Mouse (Mus musculus): ENCODE results near the gene Exosc9. TPM values are rescaled to one million over a fixed set of nuclear protein-coding genes. Genes with fewer than 3 reads are reported as not detected.

Exosc9 gene
- 101 and 103 TPM in 2 replicates for polyA plus RNA-seq (2014; fragmentation: Nextera tagmentation; extraction: Ambion mirVana)

DNA sequence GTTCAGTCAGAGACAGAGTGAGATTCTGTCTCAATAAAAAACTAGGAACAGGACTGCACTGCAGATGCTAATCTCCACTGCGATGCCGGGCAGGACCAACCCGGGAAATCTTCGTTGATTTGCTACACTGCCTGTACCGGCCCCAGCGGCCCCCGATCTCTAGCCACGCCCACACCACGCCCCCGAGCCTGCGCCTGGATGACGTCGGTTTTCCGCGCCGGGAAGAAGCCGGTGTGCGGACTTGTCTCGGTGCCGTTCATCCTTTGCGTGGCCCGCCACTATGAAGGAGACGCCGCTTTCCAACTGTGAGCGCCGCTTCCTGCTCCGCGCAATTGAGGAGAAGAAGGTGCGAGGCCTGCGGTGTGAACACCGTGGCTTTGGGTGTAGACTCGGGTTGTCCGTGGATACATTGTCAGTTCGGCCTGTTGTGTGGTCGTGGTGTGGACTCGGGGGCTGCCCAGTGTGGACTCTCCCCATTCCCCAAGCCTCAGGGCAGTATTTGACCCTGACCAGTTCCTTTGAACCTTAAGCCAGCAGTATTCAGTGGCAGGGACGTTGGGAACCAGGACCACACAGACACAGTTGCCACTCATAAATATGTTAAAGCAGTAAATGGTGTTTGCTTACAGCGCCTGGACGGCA, at the start of gene Exosc9:
Exosc9 (plus strand) TSS at position 201 of the 642 bp plus-strand sequence.
- H3K9me3 ChIP-seq (ENCODE audit: control insufficient read depth, low read length): no peaks in the 10 kb centered on the region
- H3K27me3 ChIP-seq (ENCODE audit: control insufficient read depth, insufficient read depth, low read length): no peaks in the 10 kb centered on the region
- peak within 1 kb of the TSS; percentile 76 for H3K4me2 ChIP-seq (ENCODE audit: low read depth, low read length, severe bottlenecking)
- DNase-seq (ENCODE audit: low spot score): peak; percentile 97
- ATAC-seq (replicated peaks; ENCODE audit: low FRiP score): peak; percentile 94
- H3K4me1 ChIP-seq (replicated peaks; ENCODE audit: control insufficient read depth, insufficient read depth, low read length): peaks cover 3% of the 10 kb centered on the region
- peak within 1 kb of the TSS; percentile 67 for H3K9ac ChIP-seq (ENCODE audit: low read length)
- H3K27ac ChIP-seq (ENCODE audit: low read depth, low read length): peak within 1 kb of the TSS; percentile 89
- H3K36me3 ChIP-seq (ENCODE audit: control insufficient read depth, insufficient read depth, low read length): peaks cover 13% of the 10 kb centered on the region
- under 1% methylated on average over 39 of the region's 39 CpGs for WGBS
- H3K4me3 ChIP-seq (ENCODE audit: low read depth, low read length): peak within 1 kb of the TSS; percentile 61

DNA sequence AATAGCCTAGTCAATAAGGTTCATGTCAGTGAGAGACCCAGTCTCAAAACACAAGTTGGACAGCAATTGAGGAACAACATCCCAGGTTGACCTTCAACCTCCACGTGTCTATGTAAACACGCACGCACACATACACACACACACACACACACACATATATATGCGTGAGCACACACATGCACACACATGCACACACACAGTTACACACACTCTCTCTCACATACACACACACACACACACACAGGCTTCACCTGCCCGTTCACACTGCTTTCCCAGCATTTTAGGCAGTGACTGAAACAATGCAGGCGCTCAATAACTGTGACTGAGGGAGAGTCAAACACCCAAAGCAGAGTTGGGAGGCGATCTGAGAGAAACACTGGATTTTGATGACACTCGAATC, 47.1 kb upstream of the Exosc9 start:
- DNase-seq (ENCODE audit: low spot score) (no peak), ATAC-seq (replicated peaks; ENCODE audit: low FRiP score) (no peak)
- Histone ChIP-seq H3K4me1 (replicated peaks; ENCODE audit: control insufficient read depth, insufficient read depth, low read length) (no peaks in the 10 kb centered on the region), H3K27ac (ENCODE audit: low read depth, low read length) (no peak overlapping the region), H3K27me3 (ENCODE audit: control insufficient read depth, insufficient read depth, low read length) (no peaks in the 10 kb centered on the region), H3K4me3 (ENCODE audit: low read depth, low read length) (no peak overlapping the region), H3K4me2 (ENCODE audit: low read depth, low read length, severe bottlenecking) (no peak overlapping the region), H3K9me3 (ENCODE audit: control insufficient read depth, low read length) (no peaks in the 10 kb centered on the region), H3K36me3 (ENCODE audit: control insufficient read depth, insufficient read depth, low read length) (no peaks in the 10 kb centered on the region), H3K9ac (ENCODE audit: low read length) (no peak overlapping the region)
- WGBS: 78% methylated on average over 8 of the region's 8 CpGs

GRCm38 (mm10) chr3:36505809-36506735, 46.3 kb upstream of the Exosc9 start:
- WGBS: 53% methylated on average over 10 of the region's 10 CpGs
- H3K9me3 ChIP-seq (ENCODE audit: control insufficient read depth, low read length): no peaks in the 10 kb centered on the region
- DNase-seq (ENCODE audit: low spot score) (no peak), ATAC-seq (replicated peaks; ENCODE audit: low FRiP score) (peak; percentile 42; the same call in 1 of the 2 replicates)
- no peaks in the 10 kb centered on the region for H3K4me1 ChIP-seq (replicated peaks; ENCODE audit: control insufficient read depth, insufficient read depth, low read length)
- no peak overlapping the region for H3K4me2 ChIP-seq (ENCODE audit: low read depth, low read length, severe bottlenecking)
- H3K9ac ChIP-seq (ENCODE audit: low read length): no peak overlapping the region
- peak overlapping the region; percentile 47; the same call in 1 of the 2 replicates for H3K27ac ChIP-seq (ENCODE audit: low read depth, low read length)
- H3K27me3 ChIP-seq (ENCODE audit: control insufficient read depth, insufficient read depth, low read length): no peaks in the 10 kb centered on the region
- H3K36me3 ChIP-seq (ENCODE audit: control insufficient read depth, insufficient read depth, low read length): no peaks in the 10 kb centered on the region
- no peak overlapping the region for H3K4me3 ChIP-seq (ENCODE audit: low read depth, low read length)

GRCm38 (mm10) chr3:36511491-36511890, 40.9 kb upstream of the Exosc9 start:
- H3K36me3 ChIP-seq (ENCODE audit: control insufficient read depth, insufficient read depth, low read length): no peaks in the 10 kb centered on the region
- H3K27me3 ChIP-seq (ENCODE audit: control insufficient read depth, insufficient read depth, low read length): no peaks in the 10 kb centered on the region
- H3K4me1 ChIP-seq (replicated peaks; ENCODE audit: control insufficient read depth, insufficient read depth, low read length): no peaks in the 10 kb centered on the region
- no peak overlapping the region for H3K4me2 ChIP-seq (ENCODE audit: low read depth, low read length, severe bottlenecking)
- no peak for ATAC-seq (replicated peaks; ENCODE audit: low FRiP score)
- no peak for DNase-seq (ENCODE audit: low spot score)
- no peak overlapping the region for H3K4me3 ChIP-seq (ENCODE audit: low read depth, low read length)
- 94% methylated on average over 6 of the region's 6 CpGs for WGBS
- H3K27ac ChIP-seq (ENCODE audit: low read depth, low read length): no peak overlapping the region
- no peaks in the 10 kb centered on the region for H3K9me3 ChIP-seq (ENCODE audit: control insufficient read depth, low read length)
- no peak overlapping the region for H3K9ac ChIP-seq (ENCODE audit: low read length)

- H3K27ac ChIP-seq (ENCODE audit: low read depth, low read length): no peak overlapping the region
- H3K36me3 ChIP-seq (ENCODE audit: control insufficient read depth, insufficient read depth, low read length): no peaks in the 10 kb centered on the region
- no peak overlapping the region for H3K4me2 ChIP-seq (ENCODE audit: low read depth, low read length, severe bottlenecking)
- ATAC-seq (replicated peaks; ENCODE audit: low FRiP score) (no peak), DNase-seq (ENCODE audit: low spot score) (peak; percentile 31)
- H3K4me1 ChIP-seq (replicated peaks; ENCODE audit: control insufficient read depth, insufficient read depth, low read length): 0 out of 2 replicates have a peak, but pooled peaks cover 3% of the 10 kb centered on the region
- H3K27me3 ChIP-seq (ENCODE audit: control insufficient read depth, insufficient read depth, low read length): peaks cover 10% of the 10 kb centered on the region
- H3K9ac ChIP-seq (ENCODE audit: low read length): no peak overlapping the region
- WGBS: 92% methylated on average over 9 of the region's 9 CpGs
- no peaks in the 10 kb centered on the region for H3K9me3 ChIP-seq (ENCODE audit: control insufficient read depth, low read length)
- H3K4me3 ChIP-seq (ENCODE audit: low read depth, low read length): no peak overlapping the region
Measured at GRCm38 (mm10) chr3:36516196-36516595, 36.2 kb upstream of the Exosc9 start.

DNA sequence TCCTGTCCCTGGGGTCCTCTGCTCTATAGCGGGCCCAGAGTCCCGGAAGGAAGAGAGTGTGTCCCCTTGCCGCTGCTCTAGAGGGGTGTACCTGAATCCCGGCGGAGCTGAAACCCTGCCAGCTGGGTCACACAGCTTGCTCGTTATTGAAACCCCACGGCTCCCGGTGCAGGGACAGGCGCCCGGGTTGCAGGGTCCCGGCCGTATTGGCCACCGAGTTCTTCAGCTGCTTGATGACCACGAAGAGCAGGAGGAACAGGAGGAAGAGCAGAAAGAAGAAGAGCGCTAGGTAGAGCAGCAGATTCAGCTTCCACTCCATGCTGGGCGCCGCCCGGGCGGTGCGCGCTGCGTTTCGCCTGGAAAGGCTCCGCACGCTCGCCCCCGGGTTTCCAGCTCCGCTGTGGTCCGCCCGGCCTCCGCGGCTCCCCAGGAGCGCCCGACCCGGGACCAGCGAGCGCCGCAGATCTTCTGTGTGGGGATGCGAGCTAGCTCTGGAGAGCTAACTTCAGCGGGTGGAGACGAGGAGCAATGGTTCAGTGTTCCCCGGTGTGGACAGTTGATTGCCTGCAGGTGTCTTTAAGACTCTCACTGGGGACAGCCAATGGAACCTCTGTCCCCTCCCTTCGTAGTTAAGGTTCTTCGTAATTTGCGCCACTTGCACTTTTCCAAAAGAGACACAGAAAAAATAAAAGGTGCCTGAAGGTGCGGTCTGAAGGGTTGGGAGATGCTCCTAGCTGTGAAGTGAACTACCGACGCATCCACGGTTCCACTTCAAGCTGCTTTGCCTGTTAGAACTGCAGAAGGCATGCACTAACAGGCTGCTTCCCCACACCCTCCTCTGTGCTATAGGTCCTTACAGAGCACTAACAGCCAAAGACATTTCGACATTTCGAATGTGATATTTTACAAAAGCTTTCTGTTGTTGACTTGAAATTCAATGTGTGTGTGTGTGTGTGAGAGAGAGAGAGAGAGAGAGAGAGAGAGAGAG, 31.0 kb upstream of the Exosc9 start, which contains the start of gene Gm11549:
Gm11549 (minus strand) TSS at position 741 of the 988 bp plus-strand sequence.
- H3K27me3 ChIP-seq (ENCODE audit: control insufficient read depth, insufficient read depth, low read length): peaks cover 15% of the 10 kb centered on the region
- ATAC-seq (replicated peaks; ENCODE audit: low FRiP score): peak; percentile 74
- H3K4me1 ChIP-seq (replicated peaks; ENCODE audit: control insufficient read depth, insufficient read depth, low read length): 0 out of 2 replicates have a peak, but pooled peaks cover 5% of the 10 kb centered on the region
- under 1% methylated on average over 51 of the region's 51 CpGs for WGBS
- no peak within 1 kb of the TSS for H3K27ac ChIP-seq (ENCODE audit: low read depth, low read length)
- H3K4me2 ChIP-seq (ENCODE audit: low read depth, low read length, severe bottlenecking): peak within 1 kb of the TSS; percentile 98
- peak within 1 kb of the TSS; percentile 61 for H3K9ac ChIP-seq (ENCODE audit: low read length)
- DNase-seq (ENCODE audit: low spot score): peak; percentile 66
- no peaks in the 10 kb centered on the region for H3K36me3 ChIP-seq (ENCODE audit: control insufficient read depth, insufficient read depth, low read length)
- H3K4me3 ChIP-seq (ENCODE audit: low read depth, low read length): peak within 1 kb of the TSS; percentile 55
- H3K9me3 ChIP-seq (ENCODE audit: control insufficient read depth, low read length): no peaks in the 10 kb centered on the region

GRCm38 (mm10) chr3:36522137-36522536, 30.3 kb upstream of the Exosc9 start:
- no peak overlapping the region for H3K27ac ChIP-seq (ENCODE audit: low read depth, low read length)
- ATAC-seq (replicated peaks; ENCODE audit: low FRiP score): no peak
- WGBS: 0% methylated on average over 4 of the region's 4 CpGs
- H3K36me3 ChIP-seq (ENCODE audit: control insufficient read depth, insufficient read depth, low read length): no peaks in the 10 kb centered on the region
- peaks cover 15% of the 10 kb centered on the region for H3K27me3 ChIP-seq (ENCODE audit: control insufficient read depth, insufficient read depth, low read length)
- no peak for DNase-seq (ENCODE audit: low spot score)
- 0 out of 2 replicates have a peak, but pooled peaks cover 5% of the 10 kb centered on the region for H3K4me1 ChIP-seq (replicated peaks; ENCODE audit: control insufficient read depth, insufficient read depth, low read length)
- H3K4me3 ChIP-seq (ENCODE audit: low read depth, low read length): no peak overlapping the region
- no peaks in the 10 kb centered on the region for H3K9me3 ChIP-seq (ENCODE audit: control insufficient read depth, low read length)
- 0 out of 2 replicates have a peak overlapping the region, but pooled peaks have one; percentile 22 for H3K4me2 ChIP-seq (ENCODE audit: low read depth, low read length, severe bottlenecking)
- H3K9ac ChIP-seq (ENCODE audit: low read length): no peak overlapping the region

- ATAC-seq (replicated peaks; ENCODE audit: low FRiP score): no peak
Measured at GRCm38 (mm10) chr3:36524466-36524865, 27.9 kb upstream of the Exosc9 start.

More at GRCm38 (mm10) chr3:36524466-36524865, 27.9 kb upstream of the Exosc9 start:
- 84% methylated on average over 3 of the region's 3 CpGs for WGBS
- Histone ChIP-seq H3K36me3 (ENCODE audit: control insufficient read depth, insufficient read depth, low read length) (no peaks in the 10 kb centered on the region), H3K27me3 (ENCODE audit: control insufficient read depth, insufficient read depth, low read length) (peaks cover 15% of the 10 kb centered on the region), H3K4me2 (ENCODE audit: low read depth, low read length, severe bottlenecking) (no peak overlapping the region), H3K9me3 (ENCODE audit: control insufficient read depth, low read length) (no peaks in the 10 kb centered on the region), H3K9ac (ENCODE audit: low read length) (no peak overlapping the region), H3K4me1 (replicated peaks; ENCODE audit: control insufficient read depth, insufficient read depth, low read length) (0 out of 2 replicates have a peak, but pooled peaks cover 5% of the 10 kb centered on the region), H3K27ac (ENCODE audit: low read depth, low read length) (no peak overlapping the region), H3K4me3 (ENCODE audit: low read depth, low read length) (no peak overlapping the region)
- DNase-seq (ENCODE audit: low spot score): no peak

Data from forebrain, embryonic 11.5 days (tissue).